Mouse (Mus musculus) intestine, embryonic 16.5 days (tissue): ENCODE results near the gene Upp2. TPM values are rescaled to one million over a fixed set of nuclear protein-coding genes. Genes with fewer than 3 reads are reported as not detected.

Experiments
- ATAC-seq: fragments of 200-750 bp; cut with Nextera tagmentation; 2 replicates; pipeline ENCODE4 v1.8.0; 2017; ENCODE audit warnings: moderate TSS enrichment, moderate library complexity
- H3K27ac ChIP-seq: fragments of 300-500 bp; sonication (generic); 2 replicates; pipeline ENCODE4 v1.5.1; 2014; ENCODE audit warnings: mild to moderate bottlenecking, low read length
- H3K27me3 ChIP-seq: fragments of 300-500 bp; sonication (generic); replicated peaks from 2 replicates; pipeline ENCODE4 v1.6.1; 2014; ENCODE audit warnings: low read length, control low read depth, mixed read lengths; ENCODE audit not compliant: control insufficient read depth, insufficient read depth
- H3K36me3 ChIP-seq: fragments of 300-500 bp; sonication (generic); 2 replicates; pipeline ENCODE4 v1.6.1; 2014; ENCODE audit warnings: low read length, control low read depth; ENCODE audit not compliant: control insufficient read depth, insufficient read depth
- H3K4me1 ChIP-seq: fragments of 300-500 bp; sonication (generic); 2 replicates; pipeline ENCODE4 v1.6.1; 2014; ENCODE audit warnings: low read length, control low read depth, mixed read lengths; ENCODE audit not compliant: control insufficient read depth, insufficient read depth
- H3K4me2 ChIP-seq: fragments of 300-500 bp; sonication (generic); 2 replicates; pipeline ENCODE4 v1.6.1; 2014; ENCODE audit warnings: low read depth, low read length, control low read depth
- H3K4me3 ChIP-seq: fragments of 300-500 bp; sonication (generic); 2 replicates; pipeline ENCODE4 v1.5.1; 2014; ENCODE audit warnings: mild to moderate bottlenecking, low read length
- H3K9ac ChIP-seq: fragments of 300-500 bp; sonication (generic); 2 replicates; pipeline ENCODE4 v1.6.1; 2014; ENCODE audit warnings: low read depth, low read length
- H3K9me3 ChIP-seq: fragments of 300-500 bp; sonication (generic); 2 replicates; pipeline ENCODE4 v1.6.1; 2016; ENCODE audit warnings: low read length, control low read depth; ENCODE audit not compliant: control insufficient read depth
- WGBS: fragments of 180-500 bp; shearing (Covaris S2); extraction: QIAGEN DNeasy Blood & Tissue Kit; methylation state at CpG from one replicate; pipeline ENCODE4 v1.1.7; 2014; 5-methylcytosine and 5-hydroxymethylcytosine counted together
- polyA plus RNA-seq: library from polyadenylated mRNA; unstranded; fragments of >200 nt; fragmentation: Nextera tagmentation; extraction: Ambion mirVana; gene quantifications from 2 replicates; pipeline ENCODE4 v1.2.1, GENCODE M21; 2015

Gene Upp2
- polyA plus RNA-seq, 1 experiment from 2014 or later = 5.7 TPM

DNA sequence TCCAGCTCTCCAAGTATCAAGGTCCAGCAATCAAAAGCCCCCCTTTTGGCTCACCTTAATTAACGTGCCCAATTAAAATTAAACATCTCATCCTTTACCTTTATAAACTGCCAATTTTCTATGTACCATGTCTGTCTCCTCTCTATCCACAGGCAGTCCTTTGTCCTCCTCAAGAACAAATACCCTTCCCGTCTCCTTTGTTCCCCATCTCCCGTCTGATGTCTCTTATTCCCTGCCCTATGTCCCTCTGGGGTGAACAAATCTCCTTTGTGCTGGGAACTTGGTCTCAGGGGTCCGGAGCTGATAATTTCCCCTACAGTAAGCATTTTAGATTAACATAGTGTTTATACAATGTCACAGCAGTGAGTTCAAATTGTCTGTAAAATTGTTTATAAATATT, 230.4 kb downstream of the Upp2 start:
- Histone ChIP-seq H3K27ac (no peak overlapping the region), H3K4me3 (no peak overlapping the region), H3K9ac (no peak overlapping the region), H3K36me3 (no peaks in the 10 kb centered on the region), H3K4me2 (no peak overlapping the region), H3K4me1 (no peaks in the 10 kb centered on the region), H3K9me3 (no peaks in the 10 kb centered on the region), H3K27me3 (no peaks in the 10 kb centered on the region)
- ATAC-seq = no peak
- 71% methylated on average over 4 of the region's 4 CpGs for WGBS

DNA sequence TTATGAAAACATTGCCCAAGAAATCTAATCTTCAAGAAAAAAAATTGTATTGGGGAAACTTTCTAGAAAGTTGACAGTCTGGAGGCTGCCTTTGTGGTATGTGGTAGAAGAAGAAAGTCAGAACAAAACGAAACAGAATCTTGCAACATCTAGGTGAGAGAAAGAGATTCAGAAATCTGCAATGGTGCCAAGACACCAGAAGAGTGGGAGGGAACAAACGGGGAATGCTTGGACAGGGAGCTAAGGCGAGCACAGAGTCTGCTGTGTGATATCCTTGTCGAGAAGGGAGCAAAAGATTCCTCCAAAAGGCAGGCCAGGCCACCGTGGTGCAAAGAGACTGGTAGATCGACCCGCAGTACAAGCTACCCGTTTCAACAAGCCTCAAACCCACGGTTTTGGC, 232.0 kb downstream of the Upp2 start:
- Histone ChIP-seq H3K9ac (no peak overlapping the region), H3K27ac (no peak overlapping the region), H3K4me3 (no peak overlapping the region), H3K4me1 (no peaks in the 10 kb centered on the region), H3K27me3 (no peaks in the 10 kb centered on the region), H3K9me3 (no peaks in the 10 kb centered on the region), H3K4me2 (no peak overlapping the region), H3K36me3 (no peaks in the 10 kb centered on the region)
- ATAC-seq = no peak
- 85% methylated on average over 9 of the region's 9 CpGs for WGBS

DNA sequence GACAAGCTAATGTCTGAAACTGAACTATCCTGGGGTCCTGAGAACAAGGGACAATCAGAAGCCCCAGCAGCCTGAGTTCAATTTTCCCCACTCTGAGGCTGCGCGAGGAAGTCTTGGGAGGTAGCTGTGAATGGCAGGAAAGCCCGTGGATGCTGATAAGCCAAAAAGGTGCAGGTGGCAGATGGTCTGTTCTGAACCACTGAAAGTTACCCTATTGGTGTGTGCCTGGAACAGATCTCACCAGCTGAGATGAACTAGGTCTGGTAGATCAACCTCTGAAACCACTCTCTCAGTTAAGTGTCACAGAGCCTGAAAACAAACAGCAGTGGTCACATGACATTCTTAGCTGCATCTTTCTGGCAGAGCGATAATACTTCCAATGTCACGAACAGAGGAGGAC, 232.5 kb downstream of the Upp2 start:
- no peak for ATAC-seq
- Histone ChIP-seq H3K4me3 (no peak overlapping the region), H3K9ac (no peak overlapping the region), H3K36me3 (no peaks in the 10 kb centered on the region), H3K27ac (no peak overlapping the region), H3K4me1 (no peaks in the 10 kb centered on the region), H3K9me3 (no peaks in the 10 kb centered on the region), H3K4me2 (no peak overlapping the region), H3K27me3 (no peaks in the 10 kb centered on the region)
- 78% methylated on average over 5 of the region's 5 CpGs for WGBS

DNA sequence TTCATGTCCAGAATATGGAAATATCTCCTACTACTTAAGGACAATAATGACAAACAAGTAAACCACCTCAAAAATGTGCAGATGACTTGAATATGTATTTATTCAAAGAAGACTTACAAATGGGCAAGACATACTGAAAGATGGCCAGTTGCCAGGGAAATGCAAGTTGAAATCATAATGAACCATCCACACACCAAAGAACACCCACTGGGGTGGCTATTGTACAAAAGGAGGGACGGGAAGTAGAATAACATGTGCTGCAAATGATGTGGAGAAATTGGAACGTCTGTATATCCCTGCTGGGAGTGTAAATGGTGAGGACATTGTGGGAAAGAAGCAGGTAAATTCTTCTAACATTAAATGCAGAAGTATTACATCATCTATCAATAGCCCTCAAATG, 245.8 kb downstream of the Upp2 start:
- H3K9ac ChIP-seq = no peak overlapping the region
- no peak overlapping the region for H3K27ac ChIP-seq
- H3K4me1 ChIP-seq = no peaks in the 10 kb centered on the region
- no peak overlapping the region for H3K4me2 ChIP-seq
- ATAC-seq = no peak
- no peaks in the 10 kb centered on the region for H3K36me3 ChIP-seq
- no peak overlapping the region for H3K4me3 ChIP-seq
- no peaks in the 10 kb centered on the region for H3K27me3 ChIP-seq
- WGBS = 57% methylated on average over 2 of the region's 2 CpGs
- H3K9me3 ChIP-seq = no peaks in the 10 kb centered on the region

DNA sequence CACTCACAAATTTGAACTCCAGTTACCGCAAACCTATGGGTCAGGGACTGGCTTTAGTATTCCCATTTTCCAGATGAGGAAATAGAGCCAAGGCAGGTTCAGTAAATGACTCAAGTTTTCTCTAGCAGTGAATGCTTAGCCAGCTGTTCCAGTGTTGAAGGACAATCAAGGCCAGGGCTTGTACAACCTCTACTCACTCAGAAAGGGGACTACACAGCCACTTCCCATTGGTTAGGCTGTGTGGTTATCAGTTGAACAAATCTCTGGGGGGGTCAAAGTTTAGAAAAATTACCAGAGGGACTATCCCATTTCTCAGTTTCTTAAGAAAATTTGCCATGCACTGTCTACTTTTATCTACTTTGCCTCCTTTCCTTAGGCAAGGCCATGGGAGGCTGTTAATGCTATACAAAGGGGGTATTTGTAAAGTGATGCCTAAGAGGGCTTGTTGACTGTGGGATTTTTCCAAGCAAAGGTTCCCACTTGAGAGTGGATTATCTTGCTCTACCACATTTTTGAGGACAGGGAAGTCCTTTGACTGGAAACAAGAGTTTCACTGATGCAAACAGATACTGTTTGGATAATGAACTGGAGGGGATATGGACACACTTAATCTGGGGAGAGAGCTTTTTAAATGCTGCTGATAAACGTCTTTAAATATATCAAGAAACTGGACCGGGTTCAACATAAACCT, 262.0 kb downstream of the Upp2 start:
- no peak overlapping the region for H3K27ac ChIP-seq
- no peak overlapping the region for H3K4me2 ChIP-seq
- 40% methylated on average over 3 of the region's 3 CpGs for WGBS
- H3K9me3 ChIP-seq = no peaks in the 10 kb centered on the region
- no peaks in the 10 kb centered on the region for H3K27me3 ChIP-seq
- no peak overlapping the region for H3K4me3 ChIP-seq
- H3K36me3 ChIP-seq = no peaks in the 10 kb centered on the region
- H3K9ac ChIP-seq = no peak overlapping the region
- ATAC-seq = no peak
- H3K4me1 ChIP-seq = no peaks in the 10 kb centered on the region; the same call in 1 of the 2 replicates

GRCm38 (mm10) chr2:58829981-58830742, 263.1 kb downstream of the Upp2 start:
- whole genome bisulfite sequencing = 54% methylated on average over 7 of the region's 7 CpGs
- Histone ChIP-seq H3K27ac (no peak overlapping the region), H3K4me1 (no peaks in the 10 kb centered on the region; the same call in 1 of the 2 replicates), H3K9ac (no peak overlapping the region), H3K27me3 (no peaks in the 10 kb centered on the region), H3K9me3 (no peaks in the 10 kb centered on the region), H3K4me2 (no peak overlapping the region), H3K4me3 (no peak overlapping the region), H3K36me3 (no peaks in the 10 kb centered on the region)
- ATAC-seq = no peak; the same call in 1 of the 2 replicates

DNA sequence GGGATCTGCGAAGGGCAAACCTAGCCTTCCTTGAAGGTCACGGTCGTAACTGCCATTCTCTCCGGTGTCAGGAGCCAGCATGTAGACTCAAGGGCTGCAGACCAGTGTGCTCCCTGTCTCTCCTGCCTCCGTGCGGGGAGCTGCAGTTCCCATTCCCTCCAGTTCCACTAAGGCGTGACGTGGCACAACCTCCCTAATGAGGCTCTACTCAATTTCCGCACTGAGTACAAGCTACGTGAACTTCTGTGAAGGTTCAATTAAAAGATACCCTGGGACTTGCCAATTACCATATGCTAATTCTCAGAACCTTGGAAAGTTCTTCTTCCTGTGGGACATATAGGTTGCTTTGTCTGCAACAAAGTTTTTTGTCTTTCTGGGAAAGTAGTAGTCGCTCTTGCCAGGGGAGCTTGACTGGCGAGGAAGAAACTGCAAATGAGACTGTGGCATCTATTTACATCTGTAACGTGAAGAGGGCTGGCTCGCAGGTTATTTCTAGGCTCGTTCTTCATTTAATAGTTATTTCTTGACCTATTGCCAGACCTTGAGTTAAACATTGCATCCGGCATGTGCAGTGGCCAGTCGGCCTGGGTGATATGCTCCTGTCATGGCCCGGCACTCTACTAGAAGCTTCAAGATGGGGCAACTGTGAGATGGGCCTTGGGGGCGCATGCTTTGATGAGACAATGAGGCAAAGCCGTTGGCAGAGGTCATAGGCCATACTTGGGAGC, 265.3 kb downstream of the Upp2 start:
- WGBS = 92% methylated on average over 20 of the region's 20 CpGs

GRCm38 (mm10) chr2:58841021-58841420, 273.9 kb downstream of the Upp2 start:
- WGBS = 72% methylated on average over 3 of the region's 3 CpGs
- no peak for ATAC-seq

More for the DNA sequence above, 265.3 kb downstream of the Upp2 start:
- Histone ChIP-seq H3K27ac (no peak overlapping the region), H3K4me3 (no peak overlapping the region), H3K4me1 (no peaks in the 10 kb centered on the region; the same call in 1 of the 2 replicates), H3K9ac (no peak overlapping the region), H3K4me2 (no peak overlapping the region), H3K9me3 (no peaks in the 10 kb centered on the region), H3K36me3 (no peaks in the 10 kb centered on the region), H3K27me3 (no peaks in the 10 kb centered on the region)
- no peak for ATAC-seq

GRCm38 (mm10) chr2:58842443-58842842, 275.3 kb downstream of the Upp2 start:
- Histone ChIP-seq H3K27ac (no peak overlapping the region), H3K27me3 (no peaks in the 10 kb centered on the region), H3K36me3 (no peaks in the 10 kb centered on the region), H3K4me1 (no peaks in the 10 kb centered on the region), H3K9ac (no peak overlapping the region), H3K4me3 (no peak overlapping the region), H3K9me3 (no peaks in the 10 kb centered on the region), H3K4me2 (no peak overlapping the region)
- 75% methylated on average over 4 of the region's 4 CpGs for WGBS
- no peak for ATAC-seq

More at GRCm38 (mm10) chr2:58841021-58841420, 273.9 kb downstream of the Upp2 start:
- no peak overlapping the region for H3K4me3 ChIP-seq
- H3K27ac ChIP-seq = no peak overlapping the region
- H3K9me3 ChIP-seq = no peaks in the 10 kb centered on the region
- H3K9ac ChIP-seq = no peak overlapping the region
- no peaks in the 10 kb centered on the region for H3K36me3 ChIP-seq
- H3K27me3 ChIP-seq = no peaks in the 10 kb centered on the region
- no peak overlapping the region for H3K4me2 ChIP-seq
- no peaks in the 10 kb centered on the region for H3K4me1 ChIP-seq
